In the genomic region with DNA sequence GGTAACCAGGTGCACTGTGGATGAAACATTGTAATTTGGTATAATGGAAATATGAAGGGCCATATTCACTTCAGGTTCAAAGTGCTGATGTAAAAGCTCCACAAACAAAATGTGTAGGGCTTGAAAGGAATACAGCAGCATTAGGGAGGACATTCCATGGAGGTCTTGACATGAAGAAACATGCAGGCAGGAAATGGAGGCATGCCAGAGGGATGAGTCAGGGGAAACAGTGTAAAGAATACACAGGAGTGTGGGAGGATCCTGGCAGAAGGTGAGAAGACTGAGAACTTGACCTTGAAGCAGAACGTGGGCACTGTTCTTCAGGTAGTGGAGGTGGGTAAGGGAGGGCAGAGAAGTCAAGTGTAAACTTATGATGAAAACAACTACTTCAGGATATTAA, we compare ENCODE assay signal across 16 mouse cellular contexts.
A peak's percentile ranks its signal among the peaks of the same experiment; 100 is the strongest.
DNase-seq lines count a peak whose midpoint lies in the region; TF ChIP-seq lines count a peak whose summit lies in the region.
"Had no signal": no experiment of that assay in that cellular context is flagged by ENCODE, and none has a peak within 500 bp of the region (broad histone marks: within the 10 kb centered on the region; RNA-seq: fewer than 3 reads in every experiment).

No protein-coding gene starts in this region.

- TF ChIP-seq CTCF in lung, adult 2 months (IDR thresholded peaks at IDR 0.05; ENCODE audit: insufficient read depth, low read length): no peak

- TF ChIP-seq POLR2A in lung, adult 2 months (IDR thresholded peaks at IDR 0.05; ENCODE audit: borderline replicate concordance, extremely low read depth, low read depth, low read length): no peak

- WGBS in lung, adult 2 months: 43% methylated on average over 1 of the region's 1 CpGs

- no peak overlapping the region for H3K4me3 ChIP-seq in lung, adult 2 months (replicated peaks; ENCODE audit: extremely low read depth, low read depth, low read length)
- H3K4me3 ChIP-seq: embryonic facial prominence, embryonic 15.5 days; forebrain, embryonic 12.5 days; limb, embryonic 15.5 days; midbrain, embryonic 10.5 days had no signal

- peak; percentile 4 for DNase-seq in embryo, embryonic 10 days (ENCODE audit: low spot score)
- DNase-seq in embryo, embryonic 11 days: no peak
- DNase-seq in lung, adult 18-20 months: peak; percentile 5 to 33
- DNase-seq in lung, adult 2 months: no peak
- DNase-seq in gonadal fat pad, adult 2 months (ENCODE audit: low read depth): peak; percentile 23
- peak; percentile 8 to 20 for DNase-seq in lung, postnatal 4 days
- no peak for DNase-seq in right cerebral cortex, adult 18-20 months
- no peak for DNase-seq in thymus, postnatal 14 days
- DNase-seq: B cell, adult 2 months; cerebellum, postnatal 36 days; liver, postnatal 0 days; retina, postnatal 1 day had no signal

- no peaks in the 10 kb centered on the region; the same call in 1 of the 2 replicates for H3K4me1 ChIP-seq in lung, adult 2 months (ENCODE audit: control insufficient read depth, insufficient read depth, low read length)
- H3K4me1 ChIP-seq: embryonic facial prominence, embryonic 15.5 days; forebrain, embryonic 12.5 days; limb, embryonic 15.5 days; midbrain, embryonic 10.5 days had no signal

Comparison
In these comparisons a context has a peak if more than half of its experiments do, and no peak if none do; other contexts are left out.
1. DNase-seq: peak in embryo, embryonic 10 days (single experiment), lung, adult 18-20 months (2 of 2), gonadal fat pad, adult 2 months (single experiment) and lung, postnatal 4 days (2 of 2); none in embryo, embryonic 11 days (single experiment), lung, adult 2 months (single experiment), right cerebral cortex, adult 18-20 months (single experiment) and thymus, postnatal 14 days (single experiment).